Mouse (Mus musculus): Measurements from ENCODE around the gene Lrtm2.
A peak's percentile ranks its signal among the peaks of the same experiment; 100 is the strongest.

Gene Lrtm2

DNA sequence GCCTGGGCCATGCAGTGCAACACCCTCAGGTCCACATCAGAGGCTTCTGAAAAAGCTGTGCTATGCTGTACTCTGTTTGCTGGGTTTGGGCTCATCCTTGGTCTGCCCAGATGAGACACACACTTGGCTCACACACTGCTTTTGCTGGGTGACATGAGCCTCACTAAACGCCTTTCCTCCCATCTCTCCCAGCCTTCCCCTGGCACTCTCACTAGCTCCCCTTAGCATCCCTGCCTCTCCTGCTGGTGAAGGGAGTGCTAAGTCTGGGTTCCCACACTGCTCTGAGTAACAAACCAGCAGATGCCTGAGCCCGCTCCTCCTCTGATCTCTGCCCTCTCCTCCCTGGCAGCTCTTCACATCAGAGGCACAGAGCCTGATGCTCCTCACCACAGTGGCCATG, 53.9 kb downstream of the Lrtm2 start:
- ATAC-seq (ENCODE audit: low TSS enrichment): peak; percentile 82

All from frontal cortex, adult (tissue).